Mouse (Mus musculus): ENCODE results near the gene Col4a3. TPM values are rescaled to one million over a fixed set of nuclear protein-coding genes. Genes with fewer than 3 reads are reported as not detected.

Gene Col4a3
- polyA plus RNA-seq, 1 experiment = not detected

- TF ChIP-seq EP300 (IDR thresholded peaks at IDR 0.05; ENCODE audit: insufficient read depth, low read depth, low read length) (no peak), POLR2A (IDR thresholded peaks at IDR 0.05; ENCODE audit: insufficient read depth, low read length) (no peak), CTCF (IDR thresholded peaks at IDR 0.05; ENCODE audit: low read depth, low read length) (no peak)
- peaks cover 18% of the 10 kb centered on the region for H3K36me3 ChIP-seq (ENCODE audit: control insufficient read depth, insufficient read depth, low read length, poor library complexity, severe bottlenecking)
Observed at GRCm38 (mm10) chr1:82726482-82726881, 139.8 kb downstream of the Col4a3 start.

GRCm38 (mm10) chr1:82733357-82733756, 146.6 kb downstream of the Col4a3 start:
- Histone ChIP-seq H3K4me3 (ENCODE audit: low read depth, low read length) (no peak overlapping the region), H3K27ac (ENCODE audit: insufficient read depth, low read length) (no peak overlapping the region), H3K9ac (ENCODE audit: low read depth, poor library complexity, severe bottlenecking) (no peak overlapping the region), H3K27me3 (ENCODE audit: control insufficient read depth, insufficient read depth, low read length, poor library complexity, severe bottlenecking) (no peaks in the 10 kb centered on the region), H3K9me3 (replicated peaks; ENCODE audit: control insufficient read depth, insufficient read depth, low read length, poor library complexity, severe bottlenecking) (no peaks in the 10 kb centered on the region), H3K4me1 (ENCODE audit: control insufficient read depth, insufficient read depth, low read length) (no peaks in the 10 kb centered on the region), H3K36me3 (ENCODE audit: control insufficient read depth, insufficient read depth, low read length, poor library complexity, severe bottlenecking) (peaks cover 34% of the 10 kb centered on the region)
- TF ChIP-seq CTCF (IDR thresholded peaks at IDR 0.05; ENCODE audit: low read depth, low read length) (no peak), EP300 (IDR thresholded peaks at IDR 0.05; ENCODE audit: insufficient read depth, low read depth, low read length) (no peak), POLR2A (IDR thresholded peaks at IDR 0.05; ENCODE audit: insufficient read depth, low read length) (no peak)

More at GRCm38 (mm10) chr1:82726482-82726881, 139.8 kb downstream of the Col4a3 start:
- Histone ChIP-seq H3K27ac (ENCODE audit: insufficient read depth, low read length) (no peak overlapping the region), H3K4me3 (ENCODE audit: low read depth, low read length) (no peak overlapping the region), H3K4me1 (ENCODE audit: control insufficient read depth, insufficient read depth, low read length) (no peaks in the 10 kb centered on the region), H3K27me3 (ENCODE audit: control insufficient read depth, insufficient read depth, low read length, poor library complexity, severe bottlenecking) (no peaks in the 10 kb centered on the region), H3K9me3 (replicated peaks; ENCODE audit: control insufficient read depth, insufficient read depth, low read length, poor library complexity, severe bottlenecking) (no peaks in the 10 kb centered on the region), H3K9ac (ENCODE audit: low read depth, poor library complexity, severe bottlenecking) (no peak overlapping the region)

GRCm38 (mm10) chr1:82738066-82738465, 151.3 kb downstream of the Col4a3 start:
- peaks cover 17% of the 10 kb centered on the region for H3K36me3 ChIP-seq (ENCODE audit: control insufficient read depth, insufficient read depth, low read length, poor library complexity, severe bottlenecking)
- no peak overlapping the region for H3K27ac ChIP-seq (ENCODE audit: insufficient read depth, low read length)
- H3K4me3 ChIP-seq (ENCODE audit: low read depth, low read length) = no peak overlapping the region
- no peak overlapping the region for H3K9ac ChIP-seq (ENCODE audit: low read depth, poor library complexity, severe bottlenecking)
- H3K9me3 ChIP-seq (replicated peaks; ENCODE audit: control insufficient read depth, insufficient read depth, low read length, poor library complexity, severe bottlenecking) = no peaks in the 10 kb centered on the region
- no peaks in the 10 kb centered on the region for H3K4me1 ChIP-seq (ENCODE audit: control insufficient read depth, insufficient read depth, low read length)
- H3K27me3 ChIP-seq (ENCODE audit: control insufficient read depth, insufficient read depth, low read length, poor library complexity, severe bottlenecking) = no peaks in the 10 kb centered on the region
- no peak for TF ChIP-seq POLR2A (IDR thresholded peaks at IDR 0.05; ENCODE audit: insufficient read depth, low read length)
- no peak for TF ChIP-seq EP300 (IDR thresholded peaks at IDR 0.05; ENCODE audit: insufficient read depth, low read depth, low read length)
- no peak for TF ChIP-seq CTCF (IDR thresholded peaks at IDR 0.05; ENCODE audit: low read depth, low read length)

- Histone ChIP-seq H3K9ac (ENCODE audit: low read depth, poor library complexity, severe bottlenecking) (no peak overlapping the region), H3K36me3 (ENCODE audit: control insufficient read depth, insufficient read depth, low read length, poor library complexity, severe bottlenecking) (peaks cover 5% of the 10 kb centered on the region), H3K9me3 (replicated peaks; ENCODE audit: control insufficient read depth, insufficient read depth, low read length, poor library complexity, severe bottlenecking) (no peaks in the 10 kb centered on the region), H3K4me1 (ENCODE audit: control insufficient read depth, insufficient read depth, low read length) (no peaks in the 10 kb centered on the region), H3K4me3 (ENCODE audit: low read depth, low read length) (no peak overlapping the region), H3K27me3 (ENCODE audit: control insufficient read depth, insufficient read depth, low read length, poor library complexity, severe bottlenecking) (no peaks in the 10 kb centered on the region), H3K27ac (ENCODE audit: insufficient read depth, low read length) (no peak overlapping the region)
- TF ChIP-seq POLR2A (IDR thresholded peaks at IDR 0.05; ENCODE audit: insufficient read depth, low read length) = no peak
- no peak for TF ChIP-seq CTCF (IDR thresholded peaks at IDR 0.05; ENCODE audit: low read depth, low read length)
- TF ChIP-seq EP300 (IDR thresholded peaks at IDR 0.05; ENCODE audit: insufficient read depth, low read depth, low read length) = no peak
Observed at GRCm38 (mm10) chr1:82741539-82741938, 154.8 kb downstream of the Col4a3 start.

- Histone ChIP-seq H3K9me3 (replicated peaks; ENCODE audit: control insufficient read depth, insufficient read depth, low read length, poor library complexity, severe bottlenecking) (no peaks in the 10 kb centered on the region), H3K4me1 (ENCODE audit: control insufficient read depth, insufficient read depth, low read length) (no peaks in the 10 kb centered on the region), H3K27me3 (ENCODE audit: control insufficient read depth, insufficient read depth, low read length, poor library complexity, severe bottlenecking) (no peaks in the 10 kb centered on the region), H3K9ac (ENCODE audit: low read depth, poor library complexity, severe bottlenecking) (no peak overlapping the region), H3K4me3 (ENCODE audit: low read depth, low read length) (no peak overlapping the region), H3K36me3 (ENCODE audit: control insufficient read depth, insufficient read depth, low read length, poor library complexity, severe bottlenecking) (peaks cover 5% of the 10 kb centered on the region), H3K27ac (ENCODE audit: insufficient read depth, low read length) (no peak overlapping the region)
- no peak for TF ChIP-seq EP300 (IDR thresholded peaks at IDR 0.05; ENCODE audit: insufficient read depth, low read depth, low read length)
- no peak for TF ChIP-seq POLR2A (IDR thresholded peaks at IDR 0.05; ENCODE audit: insufficient read depth, low read length)
- TF ChIP-seq CTCF (IDR thresholded peaks at IDR 0.05; ENCODE audit: low read depth, low read length) = no peak
Observed at GRCm38 (mm10) chr1:82743962-82744361, 157.2 kb downstream of the Col4a3 start.

GRCm38 (mm10) chr1:82746408-82746807, 159.7 kb downstream of the Col4a3 start:
- H3K4me3 ChIP-seq (ENCODE audit: low read depth, low read length) = no peak overlapping the region
- H3K27ac ChIP-seq (ENCODE audit: insufficient read depth, low read length) = no peak overlapping the region
- TF ChIP-seq CTCF (IDR thresholded peaks at IDR 0.05; ENCODE audit: low read depth, low read length) (no peak), POLR2A (IDR thresholded peaks at IDR 0.05; ENCODE audit: insufficient read depth, low read length) (no peak), EP300 (IDR thresholded peaks at IDR 0.05; ENCODE audit: insufficient read depth, low read depth, low read length) (no peak)
- no peaks in the 10 kb centered on the region for H3K9me3 ChIP-seq (replicated peaks; ENCODE audit: control insufficient read depth, insufficient read depth, low read length, poor library complexity, severe bottlenecking)
- no peaks in the 10 kb centered on the region for H3K27me3 ChIP-seq (ENCODE audit: control insufficient read depth, insufficient read depth, low read length, poor library complexity, severe bottlenecking)
- H3K4me1 ChIP-seq (ENCODE audit: control insufficient read depth, insufficient read depth, low read length) = no peaks in the 10 kb centered on the region
- H3K9ac ChIP-seq (ENCODE audit: low read depth, poor library complexity, severe bottlenecking) = no peak overlapping the region
- H3K36me3 ChIP-seq (ENCODE audit: control insufficient read depth, insufficient read depth, low read length, poor library complexity, severe bottlenecking) = peaks cover 5% of the 10 kb centered on the region
